Mouse (Mus musculus) adrenal gland, adult 2 months (tissue): ENCODE results near the gene Igf2r. TPM values are rescaled to one million over a fixed set of nuclear protein-coding genes. Genes with fewer than 3 reads are reported as not detected.
"Not testable (repeated sequence)": the region's sequence is repeated elsewhere in the genome, so short reads cannot be mapped to it uniquely, and the experiment has no call there.

ENCODE experiments used
- DNase-seq: peaks from one replicate; pipeline ENCODE4 v3.0.0; 2021
- polyA plus RNA-seq: library from polyadenylated mRNA; depleted of rRNA; stranded (reverse); fragments of >200 nt; gene quantifications from 2 replicates; pipeline ENCODE4 v1.2.3, GENCODE M21; 2012
- total RNA-seq, 2 experiments: library from RNA; stranded (reverse); gene quantifications; 2 replicates each; pipeline ENCODE4 v1.2.3; 2021

The Igf2r gene
- total and polyA plus RNA-seq, 3 experiments: 23.2 to 74.7 (median 66.8) TPM

DNA sequence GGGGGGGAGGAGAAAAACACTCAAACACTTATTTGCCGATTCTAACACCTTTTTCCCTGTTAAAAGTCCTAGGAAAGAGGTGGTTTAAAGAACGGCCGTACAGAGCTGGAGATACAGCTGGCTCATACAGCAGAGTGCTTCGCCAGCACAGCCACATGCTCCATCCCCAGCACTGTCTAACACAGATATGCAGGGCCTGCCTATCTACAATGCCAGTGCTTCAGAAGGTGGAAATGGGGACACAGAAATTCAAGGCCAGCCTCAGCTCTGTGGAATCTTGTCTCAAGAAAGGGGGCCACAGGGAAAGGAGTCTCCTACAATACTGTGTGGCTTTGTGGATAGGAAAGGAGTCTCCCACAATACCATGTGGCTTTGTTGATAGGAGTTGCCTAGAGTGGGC lies 52.0 kb downstream of the Igf2r start:
- DNase-seq: no peak

- DNase-seq: peak; percentile 36
Measured at GRCm38 (mm10) chr17:12715032-12715431, 54.4 kb downstream of the Igf2r start.

GRCm38 (mm10) chr17:12714080-12714561 lies 55.3 kb downstream of the Igf2r start:
- DNase-seq: peak; percentile 25

DNA sequence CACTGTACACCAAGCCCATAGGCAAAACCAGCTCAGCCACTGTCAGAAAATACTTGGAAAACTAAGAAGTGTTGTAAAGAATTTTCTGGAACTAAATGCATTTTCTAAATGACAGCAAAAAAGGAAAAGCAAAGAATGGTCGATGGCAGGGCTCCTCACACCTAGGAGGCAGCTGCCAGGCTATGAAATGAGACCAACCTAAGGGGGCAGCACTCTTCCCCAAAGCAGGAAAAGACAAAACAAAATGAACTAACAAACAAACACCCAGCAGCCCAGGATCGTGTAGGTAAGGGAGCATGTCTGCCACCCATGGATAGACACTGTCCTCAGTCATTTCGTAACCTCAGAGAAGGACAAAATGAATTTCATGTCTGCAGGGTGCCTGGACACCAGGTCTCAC lies 56.5 kb downstream of the Igf2r start:
- DNase-seq: no peak

- no peak for DNase-seq
Measured at GRCm38 (mm10) chr17:12712191-12712590, 57.3 kb downstream of the Igf2r start.

DNA sequence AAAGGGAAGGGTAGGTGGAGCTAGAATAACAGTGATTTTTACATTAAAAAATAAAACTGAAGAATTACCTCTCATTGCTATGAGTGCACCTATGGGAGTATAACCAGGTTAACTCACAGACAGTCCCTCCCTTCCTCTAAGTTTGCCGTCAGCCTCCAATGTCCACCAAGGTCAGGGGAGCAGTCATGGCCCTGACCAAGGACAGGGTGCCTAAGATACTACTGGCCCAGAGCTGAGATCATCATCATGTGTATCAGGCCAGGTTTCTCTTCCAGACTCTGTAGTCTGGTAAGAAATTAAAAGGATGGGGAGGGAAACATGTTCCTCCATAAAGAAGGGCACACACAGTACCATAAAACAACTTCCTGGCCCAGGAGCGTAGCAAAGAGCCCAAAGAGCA lies 58.5 kb downstream of the Igf2r start:
- DNase-seq: peak; percentile 74

GRCm38 (mm10) chr17:12710050-12710780 lies 59.2 kb downstream of the Igf2r start:
- DNase-seq: no peak

DNA sequence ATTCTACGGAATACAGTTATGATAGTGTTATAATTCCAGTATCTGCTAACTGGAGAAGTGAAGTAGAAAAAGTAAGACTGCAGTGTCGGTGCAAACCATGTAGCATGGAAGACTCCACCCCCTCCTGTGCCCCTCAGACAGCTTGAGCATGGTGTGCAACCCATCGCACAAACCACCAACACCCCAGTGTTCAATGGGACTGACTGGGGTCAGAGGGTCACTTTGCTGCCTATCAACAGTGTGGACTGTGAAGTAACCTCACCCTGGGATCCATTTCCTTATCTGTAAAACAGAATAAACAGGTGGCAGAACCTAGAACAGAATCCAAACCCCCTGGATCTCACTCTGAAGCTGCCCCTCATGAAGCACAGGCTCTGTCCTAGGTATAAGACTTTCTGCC lies 61.1 kb downstream of the Igf2r start:
- no peak for DNase-seq

GRCm38 (mm10) chr17:12706590-12707049 lies 62.8 kb downstream of the Igf2r start:
- no peak for DNase-seq

- DNase-seq: no peak
Measured at GRCm38 (mm10) chr17:12702901-12703300, 66.6 kb downstream of the Igf2r start.

- DNase-seq: no peak
Measured at GRCm38 (mm10) chr17:12700373-12700772, 69.1 kb downstream of the Igf2r start.

DNA sequence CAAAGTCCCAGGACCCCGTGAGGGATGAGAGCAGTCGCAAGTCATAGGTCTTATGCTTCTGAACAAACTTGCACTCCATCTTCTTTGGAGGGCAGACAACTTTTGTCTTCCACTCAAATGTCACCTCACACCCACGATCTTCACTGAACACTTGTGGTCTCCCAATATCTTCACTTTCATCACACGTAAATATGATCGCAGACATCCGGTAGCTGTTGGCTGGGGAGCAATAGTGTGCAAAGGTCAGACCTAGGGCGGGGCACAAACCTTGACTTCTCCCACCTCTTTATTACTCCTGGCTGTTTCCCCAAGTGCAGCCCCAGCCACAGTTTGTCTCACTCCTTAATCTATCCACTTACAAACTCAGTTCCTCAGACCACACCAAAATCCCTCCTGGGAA lies 77.6 kb downstream of the Igf2r start:
- no peak for DNase-seq

DNA sequence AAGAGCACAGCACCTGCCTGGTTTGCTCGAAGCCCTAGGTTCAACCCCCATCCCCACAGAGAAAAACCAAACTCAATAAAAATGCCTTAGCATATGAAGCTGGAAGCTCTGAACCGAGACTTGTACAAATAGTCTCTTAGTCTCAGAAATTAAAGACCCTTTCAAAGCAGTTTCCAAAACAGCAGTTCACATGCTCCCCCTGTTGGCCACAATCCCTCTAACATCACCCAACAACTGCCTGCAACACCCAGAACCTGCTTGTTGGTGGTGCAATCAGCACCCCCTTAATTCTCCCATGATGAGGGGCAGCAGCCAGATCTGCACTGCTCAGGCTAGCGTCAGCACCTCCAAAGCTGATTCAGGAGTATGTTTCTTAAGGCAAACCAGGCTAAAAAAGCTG lies 79.9 kb downstream of the Igf2r start:
- no peak for DNase-seq

DNA sequence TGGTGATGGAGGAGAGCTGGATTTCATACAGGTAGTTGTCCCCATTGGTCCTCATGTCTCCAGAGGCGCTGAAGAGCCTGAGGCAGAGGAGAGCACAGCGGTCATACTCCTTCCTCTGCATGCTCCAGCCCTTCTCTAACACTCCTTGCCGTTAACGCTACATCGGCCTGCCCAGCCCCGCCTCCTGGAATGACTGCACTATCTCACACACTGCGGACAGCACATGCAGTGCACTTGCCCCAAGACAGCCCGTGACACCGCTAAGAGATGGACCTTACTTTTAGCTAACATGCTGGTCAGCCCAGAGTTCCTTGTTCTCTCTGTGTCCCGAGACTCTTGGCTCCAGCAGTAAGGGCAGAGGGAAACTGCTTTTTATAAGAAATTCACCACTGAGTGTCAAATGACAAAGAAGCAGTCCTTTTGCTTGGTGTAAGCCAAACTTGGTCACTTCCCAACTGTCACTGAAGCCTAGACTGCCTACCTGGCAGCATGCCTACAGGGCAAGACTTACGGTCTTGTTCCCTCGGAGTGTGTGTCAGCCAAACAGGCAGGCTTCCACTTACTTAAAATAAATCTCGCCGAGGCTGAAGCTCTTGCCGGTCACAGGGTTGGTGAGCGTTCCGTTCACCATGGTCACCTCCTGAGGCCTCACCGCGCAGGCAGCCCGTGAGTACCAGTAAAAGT lies 80.9 kb downstream of the Igf2r start:
- DNase-seq: peak; percentile 81

DNA sequence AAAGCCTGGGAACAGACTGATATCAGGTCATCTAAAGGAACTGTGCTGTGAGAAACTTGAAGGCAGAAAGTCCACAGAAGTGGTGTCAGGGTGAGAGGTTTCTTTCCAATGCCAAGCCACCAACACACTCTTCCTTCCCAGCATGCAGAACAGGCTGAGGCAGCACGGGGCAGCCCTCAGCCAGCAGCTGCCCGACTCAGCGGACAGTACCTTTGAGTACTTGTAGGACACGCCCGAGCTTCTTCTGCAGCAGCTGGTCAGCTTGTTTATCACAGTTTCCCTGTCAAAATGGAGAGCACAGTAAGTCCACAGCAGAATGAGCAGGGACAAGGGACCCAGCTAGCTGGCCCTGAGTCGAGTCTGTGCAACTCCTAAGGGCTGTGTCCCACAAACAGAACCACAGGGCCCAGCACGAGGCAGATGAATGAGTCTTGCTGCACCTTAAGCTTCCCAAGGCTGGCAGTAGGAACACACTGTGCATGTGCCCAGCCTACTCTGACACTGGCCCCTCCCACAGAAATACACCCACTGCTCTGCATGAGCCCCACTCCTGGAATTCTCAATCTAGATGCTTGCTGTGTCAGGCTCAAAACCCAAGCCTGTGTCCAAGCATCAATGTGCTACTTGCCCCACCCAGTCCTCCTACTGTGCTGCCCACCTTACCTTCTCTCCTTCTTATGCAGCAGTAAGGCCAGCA lies 84.4 kb downstream of the Igf2r start:
- no peak for DNase-seq

GRCm38 (mm10) chr17:12684412-12684811 lies 85.1 kb downstream of the Igf2r start:
- no peak for DNase-seq

GRCm38 (mm10) chr17:12683582-12683981 lies 85.9 kb downstream of the Igf2r start:
- DNase-seq: no peak

GRCm38 (mm10) chr17:12678261-12678660 lies 91.2 kb downstream of the Igf2r start:
- no peak for DNase-seq

- DNase-seq: no peak
Measured at GRCm38 (mm10) chr17:12677139-12677538, 92.3 kb downstream of the Igf2r start.

DNA sequence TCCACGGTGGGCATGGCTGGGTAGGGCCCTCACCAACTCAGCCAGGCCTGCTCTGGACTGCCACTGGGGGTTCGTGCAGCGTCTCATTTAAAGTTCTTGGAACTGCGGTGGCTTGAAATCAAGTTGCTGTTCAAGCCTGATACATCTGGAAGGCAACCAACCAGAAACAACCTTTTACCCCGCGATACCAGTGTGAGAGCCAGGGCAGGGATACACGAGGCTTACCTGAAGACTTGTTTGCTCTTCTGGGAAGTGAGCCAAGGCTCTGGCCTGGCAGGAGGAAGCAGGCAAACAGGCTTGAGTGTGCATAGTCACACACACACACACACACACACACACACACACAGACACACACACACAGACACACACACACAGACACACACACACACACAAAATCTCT lies 93.8 kb downstream of the Igf2r start, which contains the start of gene Slc22a1:
Slc22a1 (minus strand) TSS at position 184 of the 400 bp plus-strand sequence.
- no peak for DNase-seq

GRCm38 (mm10) chr17:12674980-12675379 lies 94.5 kb downstream of the Igf2r start:
- DNase-seq: not testable (repeated sequence)

DNA sequence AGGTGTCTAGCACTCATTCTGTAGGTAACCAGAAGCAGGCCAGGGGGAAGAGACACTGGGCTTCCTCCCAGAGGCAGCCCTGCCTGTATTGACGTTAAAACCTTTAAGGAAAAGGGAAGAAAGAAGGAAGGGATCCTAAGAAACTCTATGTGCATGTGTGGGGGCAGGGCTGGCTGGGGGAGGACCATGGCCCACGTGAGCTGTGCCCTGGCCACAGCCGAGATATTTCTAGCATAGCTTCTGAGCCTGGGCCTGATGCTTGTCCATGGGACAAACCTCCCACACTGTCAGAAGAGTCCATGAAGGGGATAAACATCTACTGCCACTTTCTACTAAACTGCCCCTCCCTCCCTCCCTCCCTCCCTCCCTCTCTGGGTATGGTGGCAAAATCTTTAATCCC lies 95.6 kb downstream of the Igf2r start:
- no peak for DNase-seq

DNA sequence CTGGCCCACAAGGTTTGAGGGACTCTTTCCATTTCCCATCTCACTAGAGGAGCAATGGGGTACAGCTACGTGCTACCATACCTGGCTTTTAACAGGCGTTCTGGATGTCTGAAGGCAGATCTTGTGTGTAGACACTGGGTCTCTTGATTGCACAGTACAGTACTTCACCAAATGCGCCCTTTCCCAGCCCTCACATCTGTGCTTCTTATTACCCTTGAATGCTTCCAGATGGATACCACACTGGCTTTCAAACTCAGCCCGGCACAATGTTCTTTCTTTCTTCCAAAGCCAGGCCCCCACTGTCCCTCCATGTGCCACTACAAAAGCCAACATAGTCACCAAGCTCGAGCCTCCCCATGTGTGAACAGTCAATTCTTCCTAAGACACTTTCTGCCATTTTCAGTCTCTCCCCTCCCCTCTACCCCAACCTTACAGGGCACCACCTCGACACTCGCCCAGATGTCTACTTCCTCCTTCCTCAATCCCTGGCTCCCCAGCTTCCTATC lies 97.1 kb downstream of the Igf2r start:
- DNase-seq: no peak
